Mouse (Mus musculus) spleen, adult 2 months (tissue): ENCODE measurements around the gene Scg2. TPM values are rescaled to one million over a fixed set of nuclear protein-coding genes. Genes with fewer than 3 reads are reported as not detected.

Experiments used
- DNase-seq, 2 experiments: peaks; one replicate each; pipeline versions ENCODE4 v3.0.0 to v3.0.0-alpha.2; 2012 to 2021; ENCODE audit warnings: low spot score in 2 of 2, low read depth in 1 of 2
- H3K27ac ChIP-seq: fragments of 200-500 bp; 2 replicates; pipeline ENCODE4 v1.5.1; 2012; ENCODE audit warnings: low read length, inconsistent platforms; ENCODE audit not compliant: insufficient read depth
- H3K27me3 ChIP-seq: fragments of 200-500 bp; 2 replicates; pipeline ENCODE4 v1.6.1; 2012; ENCODE audit warnings: mild to moderate bottlenecking, moderate library complexity, low read length, inconsistent platforms; ENCODE audit not compliant: control insufficient read depth, insufficient read depth
- H3K36me3 ChIP-seq: fragments of 200-500 bp; 2 replicates; pipeline ENCODE4 v1.6.1; 2012; ENCODE audit warnings: mild to moderate bottlenecking, low read length, inconsistent platforms; ENCODE audit not compliant: control insufficient read depth, insufficient read depth
- H3K4me1 ChIP-seq: fragments of 200-500 bp; 2 replicates; pipeline ENCODE4 v1.6.1; 2011; ENCODE audit warnings: inconsistent platforms; ENCODE audit not compliant: control insufficient read depth, insufficient read depth, insufficient read length
- H3K4me3 ChIP-seq: fragments of 200-500 bp; 2 replicates; pipeline ENCODE4 v1.5.1; 2011; ENCODE audit warnings: mild to moderate bottlenecking, inconsistent platforms; ENCODE audit not compliant: insufficient read depth, insufficient read length; ENCODE audit errors: extremely low read depth
- CTCF ChIP-seq: fragments of 200-500 bp; IDR thresholded peaks from 2 replicates; pipeline ENCODE4 v1.5.1; 2011; ENCODE audit warnings: mild to moderate bottlenecking, inconsistent platforms; ENCODE audit not compliant: insufficient read depth, insufficient read length, insufficient replicate concordance; ENCODE audit errors: extremely low read depth
- POLR2A ChIP-seq: fragments of 200-500 bp; IDR thresholded peaks from 2 replicates; pipeline ENCODE4 v1.6.1; 2011; ENCODE audit warnings: low read depth, low read length, inconsistent platforms
- WGBS: fragments of 180-500 bp; shearing (Covaris S2); methylation state at CpG from one replicate; pipeline ENCODE4 v1.1.7; 2018; 5-methylcytosine and 5-hydroxymethylcytosine counted together
- polyA plus RNA-seq: library from polyadenylated mRNA; depleted of rRNA; stranded (reverse); fragments of >200 nt; gene quantifications from 2 replicates; pipeline ENCODE4 v1.2.3, GENCODE M21; 2012; rRNA removed

Scg2 gene
- polyA plus RNA-seq, 1 experiment: not detected

DNA sequence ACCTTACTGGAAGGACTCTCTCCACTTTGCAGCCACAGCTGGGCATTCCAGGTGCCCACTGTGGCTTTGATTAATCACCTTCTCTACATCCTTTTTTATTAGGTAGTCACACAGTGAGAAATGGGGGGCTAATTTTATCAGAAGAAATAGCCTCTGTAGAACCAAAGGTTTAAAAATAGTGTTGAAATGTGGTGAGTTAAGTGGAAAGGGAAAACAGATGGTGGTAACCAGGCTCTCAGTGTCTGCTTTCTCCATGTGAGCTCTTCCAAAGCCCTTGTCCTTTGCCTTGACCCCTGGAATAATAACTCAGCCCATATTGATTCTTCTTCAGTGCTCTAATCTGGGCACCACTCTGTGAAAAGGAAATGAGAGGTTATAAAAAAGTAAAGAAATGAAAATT is 24.4 kb downstream of the Scg2 start:
- H3K36me3 ChIP-seq: no peaks in the 10 kb centered on the region
- no peak overlapping the region for H3K27ac ChIP-seq
- no peak for TF ChIP-seq CTCF
- TF ChIP-seq POLR2A: no peak
- no peak overlapping the region for H3K4me3 ChIP-seq
- no peak for DNase-seq
- no peaks in the 10 kb centered on the region for H3K27me3 ChIP-seq
- H3K4me1 ChIP-seq: no peaks in the 10 kb centered on the region

- H3K27me3 ChIP-seq: no peaks in the 10 kb centered on the region
- 92% methylated on average over 7 of the region's 7 CpGs for WGBS
Measured at GRCm38 (mm10) chr1:79406337-79406942, 33.5 kb downstream of the Scg2 start.

GRCm38 (mm10) chr1:79401090-79402012 is 38.6 kb downstream of the Scg2 start:
- DNase-seq: no peak
- 77% methylated on average over 10 of the region's 10 CpGs for WGBS
- Histone ChIP-seq H3K4me3 (no peak overlapping the region), H3K27ac (no peak overlapping the region), H3K27me3 (no peaks in the 10 kb centered on the region), H3K4me1 (no peaks in the 10 kb centered on the region), H3K36me3 (no peaks in the 10 kb centered on the region)
- no peak for TF ChIP-seq CTCF
- TF ChIP-seq POLR2A: no peak

More at GRCm38 (mm10) chr1:79406337-79406942, 33.5 kb downstream of the Scg2 start:
- no peak for TF ChIP-seq POLR2A
- no peak for TF ChIP-seq CTCF
- no peak for DNase-seq
- Histone ChIP-seq H3K36me3 (no peaks in the 10 kb centered on the region), H3K4me1 (no peaks in the 10 kb centered on the region), H3K27ac (no peak overlapping the region), H3K4me3 (no peak overlapping the region)

DNA sequence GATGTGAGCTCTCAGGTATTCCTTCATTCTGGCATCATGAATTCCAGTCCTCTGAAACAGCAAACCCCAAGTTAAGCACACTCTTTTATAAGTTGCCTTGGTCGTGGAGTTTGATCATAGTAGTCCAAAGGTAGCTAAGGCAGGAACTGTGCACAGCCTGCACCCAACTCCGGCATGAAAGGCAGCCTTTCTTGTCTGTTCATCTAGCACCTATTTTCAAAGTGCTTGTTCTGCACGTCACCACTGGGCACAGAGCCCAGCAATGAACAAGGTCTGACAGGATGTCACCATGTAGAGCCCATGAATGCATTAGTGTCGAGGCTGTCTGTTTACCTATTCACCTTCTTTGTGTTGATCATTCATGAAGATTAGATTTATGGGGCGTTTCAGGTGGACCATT is 39.6 kb downstream of the Scg2 start:
- no peaks in the 10 kb centered on the region for H3K27me3 ChIP-seq
- WGBS: 86% methylated on average over 5 of the region's 5 CpGs
- no peak for TF ChIP-seq CTCF
- TF ChIP-seq POLR2A: no peak
- H3K27ac ChIP-seq: no peak overlapping the region
- H3K4me1 ChIP-seq: no peaks in the 10 kb centered on the region
- DNase-seq: no peak
- H3K4me3 ChIP-seq: no peak overlapping the region
- no peaks in the 10 kb centered on the region for H3K36me3 ChIP-seq

Other genes starting within 250 kb of the Scg2 start
- 65.9 and 138 TPM in 2 replicates for gene Ap1s3, start 231.9 kb upstream of the Scg2 start, polyA plus RNA-seq